Mouse (Mus musculus) mouse trophoblast stem cell (cell line): ENCODE measurements around the gene Rab14.

Experiments
- in situ Hi-C, 2 experiments: fragments of 300-500 bp; cut with MseI, MboI; formaldehyde crosslinking; loops; 2 replicates in 1 of 2; 3 replicates in 1 of 2; pipeline ENCODE4 v1.15.1; 2025

Gene Rab14

GRCm38 (mm10) chr2:35153844-35154554, 46.9 kb downstream of the Rab14 start:
- in situ Hi-C loops: no loop called here

DNA sequence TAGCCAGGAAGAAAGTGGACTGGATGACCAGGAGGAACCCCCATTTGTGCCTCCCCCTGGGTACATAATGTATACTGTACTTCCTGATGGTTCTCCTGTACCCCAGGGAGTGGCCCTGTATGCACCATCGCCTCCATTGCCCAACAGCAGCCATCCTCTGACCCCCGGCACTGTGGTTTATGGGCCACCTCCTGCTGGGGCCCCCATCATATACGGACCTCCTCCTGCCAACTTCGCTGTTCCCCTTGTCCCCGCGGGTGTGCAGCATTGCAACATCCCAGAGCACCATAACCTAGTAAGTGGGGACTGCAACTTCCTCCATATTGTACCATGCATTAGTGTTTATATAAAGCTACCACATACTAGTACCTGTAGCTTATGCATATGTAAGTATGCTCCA, 47.7 kb downstream of the Rab14 start:
- in situ Hi-C loops: no loop called here

- in situ Hi-C loops: no loop called here
Observed at GRCm38 (mm10) chr2:35151303-35151882, 49.5 kb downstream of the Rab14 start.

- in situ Hi-C loops: no loop called here
Observed at GRCm38 (mm10) chr2:35148806-35149205, 52.1 kb downstream of the Rab14 start.

- in situ Hi-C loops: no loop called here
Observed at GRCm38 (mm10) chr2:35141673-35142072, 59.2 kb downstream of the Rab14 start.

DNA sequence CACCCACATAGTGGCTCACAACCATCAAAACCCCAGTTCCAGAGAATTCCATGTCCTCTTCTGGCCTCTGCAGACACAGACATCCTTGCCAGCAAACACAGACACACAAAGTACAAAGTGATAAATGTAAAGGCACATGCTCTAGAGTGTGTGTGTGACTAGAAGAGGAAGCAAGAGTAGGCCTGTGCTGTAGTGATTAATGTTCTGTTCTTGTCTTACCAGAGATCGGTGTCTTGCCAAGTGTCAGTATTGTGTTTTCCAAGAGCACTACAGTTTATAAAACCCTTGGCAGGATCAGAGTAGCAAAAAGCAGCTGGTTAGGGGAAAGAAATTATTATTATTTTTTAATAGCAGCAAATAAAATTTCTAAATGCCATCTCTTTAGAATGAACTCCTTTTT, 62.3 kb downstream of the Rab14 start:
- in situ Hi-C loops: no loop called here

DNA sequence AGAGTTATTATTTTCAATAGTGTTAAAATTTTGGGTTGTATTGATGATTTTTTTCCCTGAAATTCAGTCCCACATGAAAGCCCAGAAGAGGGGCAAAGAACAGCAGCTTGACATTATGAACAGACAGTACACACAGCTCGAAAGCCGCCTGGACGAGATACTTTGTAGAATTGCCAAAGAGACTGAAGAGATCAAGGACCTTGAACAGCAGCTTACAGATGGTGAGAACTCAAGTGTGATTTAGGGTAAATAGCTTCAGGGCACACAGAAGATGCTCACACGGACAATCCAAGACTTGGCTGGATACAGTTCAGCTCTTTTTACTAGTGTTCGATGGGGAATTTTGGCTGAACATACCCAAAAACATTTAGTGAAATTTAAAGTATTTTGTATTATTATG, 67.0 kb downstream of the Rab14 start:
- in situ Hi-C loops: no loop called here

DNA sequence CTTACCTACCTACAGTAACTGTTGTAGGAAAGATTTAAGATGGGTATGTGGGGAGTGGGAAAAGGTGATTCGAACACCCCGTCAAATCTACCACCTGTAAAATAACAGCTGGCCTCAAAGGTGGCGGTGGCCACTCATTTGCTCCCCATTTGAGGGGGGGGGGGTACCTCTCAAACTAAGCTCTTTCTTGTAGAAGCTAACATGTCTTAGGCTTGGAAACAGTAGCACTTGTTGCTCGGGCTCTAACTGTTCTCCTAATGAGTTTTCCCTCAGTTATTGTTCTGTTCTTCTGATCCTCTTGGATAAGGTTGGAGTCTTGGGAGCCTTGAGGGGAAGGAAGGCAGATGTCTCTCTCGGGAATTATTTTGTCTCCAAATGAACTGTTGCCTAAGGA, 68.3 kb downstream of the Rab14 start:
- in situ Hi-C loops: no loop called here

DNA sequence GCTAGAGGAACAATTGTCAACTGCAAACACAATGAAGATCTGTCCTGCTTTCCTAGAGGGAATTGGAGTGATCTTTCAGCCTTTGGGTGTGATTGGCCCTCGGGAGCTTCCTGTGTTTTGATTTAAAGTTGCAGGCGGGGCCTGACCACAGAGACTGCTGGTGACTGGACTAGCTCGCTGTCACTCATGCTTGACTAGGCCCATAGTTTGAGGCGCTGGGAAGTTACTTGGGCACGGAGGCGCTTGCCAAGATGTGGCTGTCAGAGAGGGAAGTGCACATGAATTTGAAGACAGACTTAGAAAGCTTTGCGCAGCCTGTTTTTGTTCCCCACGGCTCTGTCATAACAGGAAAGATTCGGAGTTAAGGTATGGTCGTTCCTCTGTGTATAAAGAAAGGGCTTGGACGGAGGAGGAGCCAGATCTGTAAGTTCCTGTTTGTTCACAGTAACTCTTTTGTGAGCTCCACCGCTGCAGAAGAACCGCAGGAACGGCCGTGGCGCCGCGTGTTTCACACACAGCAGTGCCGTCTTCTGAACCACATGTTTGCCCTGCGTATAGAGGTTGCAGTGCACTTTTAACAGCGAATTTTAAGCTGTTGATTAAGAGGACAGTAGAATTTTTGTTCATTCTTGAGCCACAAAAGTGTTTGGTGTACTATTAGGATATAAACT, 68.8 kb downstream of the Rab14 start:
- in situ Hi-C loops: no loop called here

DNA sequence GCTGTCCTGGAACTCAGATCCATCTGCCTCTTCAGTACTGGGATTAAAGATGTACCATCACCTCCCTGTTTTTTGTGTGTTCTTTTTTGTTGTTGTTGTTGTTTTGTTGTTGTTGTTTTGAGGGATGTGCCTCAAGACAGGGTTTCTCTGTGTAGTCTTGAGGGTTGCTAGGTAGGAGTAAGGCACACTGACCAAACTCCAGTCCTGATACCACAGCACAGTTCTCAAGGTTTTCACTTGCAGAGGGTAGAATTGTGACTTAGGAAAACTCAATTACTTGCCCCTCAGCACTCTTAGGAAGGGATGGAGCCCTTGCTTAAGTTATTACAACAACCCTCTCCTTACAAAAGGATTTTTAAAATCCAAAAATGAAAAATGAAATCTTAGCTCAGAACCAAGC, 69.4 kb downstream of the Rab14 start:
- in situ Hi-C loops: no loop called here
